31 mouse cellular contexts compared by ENCODE assay signal in genomic region chr8:64928938-64929337, GRCm38 (mm10). TPM values are rescaled to one million over a fixed set of nuclear protein-coding genes. Genes with fewer than 3 reads are reported as not detected.
"Had no signal": no experiment of that assay in that cellular context is flagged by ENCODE, and none has a peak within 500 bp of the region (broad histone marks: within the 10 kb centered on the region; RNA-seq: fewer than 3 reads in every experiment).

No protein-coding gene starts in this region.

- DNase-seq: left cerebral cortex, postnatal 4 days; liver; liver, embryonic 13.5 days; liver, postnatal 0 days; lung, adult 18-20 months; lung, adult 2 months; lung, embryonic 14.5 days; lung, postnatal 10 days; lung, postnatal 14 days; lung, postnatal 36 days; lung, postnatal 4 days; midbrain, embryonic 14.5 days had no signal

RNA-seq across cellular contexts. Expression of gene Trim75, which starts 58.7 kb away (rescaled TPM):
- polyA plus RNA-seq: limb, embryonic 10.5 days; limb, embryonic 11.5 days; limb, embryonic 12.5 days; limb, embryonic 13.5 days; liver, adult 2 months; liver, embryonic 11.5 days; liver, embryonic 12.5 days; liver, embryonic 13.5 days; liver, embryonic 14.5 days; liver, embryonic 15.5 days; liver, embryonic 16.5 days; liver, postnatal 0 days; lung, adult 2 months; lung, embryonic 14.5 days; lung, embryonic 15.5 days; lung, embryonic 16.5 days; lung, postnatal 0 days; macrophage; midbrain, embryonic 10.5 days; midbrain, embryonic 11.5 days; midbrain, embryonic 12.5 days; midbrain, embryonic 13.5 days; myocyte had no signal
